Mouse (Mus musculus) NIH3T3 (cell line): ENCODE measurements around the gene Mapk12.

Experiments
- DNase-seq: peaks from one replicate; pipeline ENCODE4 v3.0.0-alpha.2; 2012; ENCODE audit warnings: low read depth

The Mapk12 gene

GRCm38 (mm10) chr15:89138046-89138405 lies 2.5 kb downstream of the Mapk12 start:
- no peak for DNase-seq

- DNase-seq: no peak
These were observed 3.0 kb downstream of the Mapk12 start for GRCm38 (mm10) chr15:89137378-89138045.

GRCm38 (mm10) chr15:89136461-89137155 lies 3.9 kb downstream of the Mapk12 start:
- no peak for DNase-seq

- no peak for DNase-seq
These were observed 9.2 kb downstream of the Mapk12 start for GRCm38 (mm10) chr15:89131316-89131715.

- no peak for DNase-seq
These were observed 10.3 kb downstream of the Mapk12 start for GRCm38 (mm10) chr15:89130245-89130644.

GRCm38 (mm10) chr15:89128382-89129350 lies 11.8 kb downstream of the Mapk12 start, which contains the start of gene Hdac10:
Hdac10 (minus strand) TSS chr15:89128700.
- DNase-seq: peak; percentile 89

GRCm38 (mm10) chr15:89127364-89127940 lies 13.1 kb downstream of the Mapk12 start:
- no peak for DNase-seq

GRCm38 (mm10) chr15:89126622-89127021 lies 13.9 kb downstream of the Mapk12 start:
- no peak for DNase-seq

GRCm38 (mm10) chr15:89125351-89125750 lies 15.2 kb downstream of the Mapk12 start:
- no peak for DNase-seq

- DNase-seq: no peak
These were observed 16.2 kb downstream of the Mapk12 start for GRCm38 (mm10) chr15:89124312-89124711.

- DNase-seq: peak; percentile 57
These were observed 16.9 kb downstream of the Mapk12 start for GRCm38 (mm10) chr15:89123595-89123994.

- DNase-seq: peak; percentile 99
These were observed 17.7 kb downstream of the Mapk12 start, which contains the start of gene Tubgcp6 for GRCm38 (mm10) chr15:89122649-89123366. Tubgcp6 (minus strand) TSS chr15:89123112.

- peak; percentile 40 for DNase-seq
These were observed 22.5 kb downstream of the Mapk12 start for GRCm38 (mm10) chr15:89118007-89118406.

GRCm38 (mm10) chr15:89110147-89110546 lies 30.4 kb downstream of the Mapk12 start:
- peak; percentile 87 for DNase-seq

- no peak for DNase-seq
These were observed 33.5 kb downstream of the Mapk12 start for GRCm38 (mm10) chr15:89106976-89107375.

GRCm38 (mm10) chr15:89106073-89106472 lies 34.4 kb downstream of the Mapk12 start:
- DNase-seq: no peak

- no peak for DNase-seq
These were observed 36.1 kb downstream of the Mapk12 start for GRCm38 (mm10) chr15:89104425-89104824.

GRCm38 (mm10) chr15:89103921-89104320 lies 36.6 kb downstream of the Mapk12 start:
- no peak for DNase-seq

GRCm38 (mm10) chr15:89102646-89103045 lies 37.9 kb downstream of the Mapk12 start:
- no peak for DNase-seq

- no peak for DNase-seq
These were observed 39.7 kb downstream of the Mapk12 start for GRCm38 (mm10) chr15:89100823-89101222.

- DNase-seq: no peak
These were observed 41.9 kb downstream of the Mapk12 start for GRCm38 (mm10) chr15:89098616-89099015.
